In genomic region chr16:65093552-65093951, GRCm38 (mm10) we compare ENCODE assay signal across 22 mouse cellular contexts. TPM values are rescaled to one million over a fixed set of nuclear protein-coding genes. Genes with fewer than 3 reads are reported as not detected.
DNase-seq lines count a peak whose midpoint lies in the region; ATAC-seq and TF ChIP-seq lines count a peak whose summit lies in the region.
"Had no signal": no experiment of that assay in that cellular context is flagged by ENCODE, and none has a peak within 500 bp of the region (broad histone marks: within the 10 kb centered on the region; RNA-seq: fewer than 3 reads in every experiment).

No protein-coding gene starts in this region.

- no peak for DNase-seq in embryonic facial prominence, embryonic 10.5 days (ENCODE audit: low spot score)
- DNase-seq in kidney, adult 11 months, result no peak
- no peak for DNase-seq in lung, adult 18-20 months
- no peak for DNase-seq in stomach, postnatal 0 days (ENCODE audit: low spot score)
- DNase-seq: adrenal gland, adult 8-10 months; adrenal gland, postnatal 36 days; B cell, adult 2 months; cerebellum, adult 2 months; gastrocnemius, postnatal 10 days; heart, adult 18-20 months; heart, postnatal 10 days; heart, postnatal 4 days had no signal

- 88% methylated on average over 5 of the region's 5 CpGs for WGBS in embryonic facial prominence, embryonic 12.5 days
- 77% methylated on average over 5 of the region's 5 CpGs for WGBS in embryonic facial prominence, embryonic 10.5 days
- 80% methylated on average over 5 of the region's 5 CpGs for WGBS in kidney, embryonic 14.5 days
- WGBS in lung, embryonic 15.5 days, result 78% methylated on average over 5 of the region's 5 CpGs
- 88% methylated on average over 5 of the region's 5 CpGs for WGBS in stomach, embryonic 14.5 days
- WGBS in stomach, postnatal 0 days, result 80% methylated on average over 5 of the region's 5 CpGs

- H3K9me3 ChIP-seq in embryonic facial prominence, embryonic 12.5 days, result no peaks in the 10 kb centered on the region
- no peaks in the 10 kb centered on the region for H3K9me3 ChIP-seq in embryonic facial prominence, embryonic 10.5 days
- H3K9me3 ChIP-seq in kidney, embryonic 14.5 days (ENCODE audit: control insufficient read depth, low read length), result no peaks in the 10 kb centered on the region
- no peaks in the 10 kb centered on the region for H3K9me3 ChIP-seq in lung, embryonic 15.5 days
- no peaks in the 10 kb centered on the region for H3K9me3 ChIP-seq in stomach, embryonic 14.5 days (ENCODE audit: control insufficient read depth, low read depth, low read length)
- H3K9me3 ChIP-seq in stomach, postnatal 0 days (ENCODE audit: control insufficient read depth, low read length), result no peaks in the 10 kb centered on the region
- H3K9me3 ChIP-seq: forebrain, embryonic 15.5 days; G1E; heart, embryonic 10.5 days had no signal

- ATAC-seq in embryonic facial prominence, embryonic 12.5 days (ENCODE audit: insufficient number of reproducible peaks, insufficient read depth, low FRiP score, low TSS enrichment), result 0 out of 2 replicates have a peak, but pooled peaks have one; percentile 56
- ATAC-seq in kidney, embryonic 14.5 days (ENCODE audit: low FRiP score, low TSS enrichment), result peak; percentile 39; the same call in 1 of the 2 replicates
- ATAC-seq in lung, embryonic 15.5 days (ENCODE audit: borderline replicate concordance, extremely low read depth, low FRiP score, low TSS enrichment), result peak; percentile 19; the same call in 1 of the 2 replicates
- peak; percentile 56 for ATAC-seq in stomach, embryonic 14.5 days (ENCODE audit: insufficient number of reproducible peaks, insufficient read depth, low FRiP score, low read depth)
- no peak for ATAC-seq in stomach, postnatal 0 days (ENCODE audit: low FRiP score, low TSS enrichment)
- ATAC-seq: CD4-positive, CD25-positive, alpha-beta regulatory T cell, adult 4 months; forebrain, embryonic 15.5 days had no signal

- H3K36me3 ChIP-seq in embryonic facial prominence, embryonic 12.5 days, result no peaks in the 10 kb centered on the region
- no peaks in the 10 kb centered on the region for H3K36me3 ChIP-seq in embryonic facial prominence, embryonic 10.5 days (replicated peaks)
- no peaks in the 10 kb centered on the region for H3K36me3 ChIP-seq in kidney, embryonic 14.5 days (ENCODE audit: control insufficient read depth, insufficient read depth, low read length)
- no peaks in the 10 kb centered on the region for H3K36me3 ChIP-seq in lung, embryonic 15.5 days
- H3K36me3 ChIP-seq in stomach, embryonic 14.5 days (ENCODE audit: control insufficient read depth, insufficient read depth, low read length), result no peaks in the 10 kb centered on the region
- H3K36me3 ChIP-seq in stomach, postnatal 0 days (ENCODE audit: control insufficient read depth, insufficient read depth, low read length), result no peaks in the 10 kb centered on the region
- H3K36me3 ChIP-seq: forebrain, embryonic 15.5 days; G1E; heart, embryonic 10.5 days had no signal

- TF ChIP-seq EP300 in stomach, postnatal 0 days (optimal IDR thresholded peaks at IDR 0.05), result no peak

- no peak overlapping the region for H3K4me2 ChIP-seq in embryonic facial prominence, embryonic 12.5 days (replicated peaks)
- H3K4me2 ChIP-seq in kidney, embryonic 14.5 days (replicated peaks; ENCODE audit: low read depth, low read length), result no peak overlapping the region
- H3K4me2 ChIP-seq in lung, embryonic 15.5 days, result no peak overlapping the region
- H3K4me2 ChIP-seq in stomach, embryonic 14.5 days (replicated peaks; ENCODE audit: low read depth, low read length), result no peak overlapping the region
- H3K4me2 ChIP-seq in stomach, postnatal 0 days (replicated peaks; ENCODE audit: low read depth), result no peak overlapping the region
- H3K4me2 ChIP-seq: forebrain, embryonic 15.5 days; hindbrain, embryonic 14.5 days had no signal

- H3K4me3 ChIP-seq in embryonic facial prominence, embryonic 12.5 days, result no peak overlapping the region
- no peak overlapping the region for H3K4me3 ChIP-seq in embryonic facial prominence, embryonic 10.5 days
- H3K4me3 ChIP-seq in kidney, embryonic 14.5 days (ENCODE audit: low read length), result no peak overlapping the region
- no peak overlapping the region for H3K4me3 ChIP-seq in lung, embryonic 15.5 days
- H3K4me3 ChIP-seq in stomach, embryonic 14.5 days (ENCODE audit: low read depth, low read length), result no peak overlapping the region
- no peak overlapping the region for H3K4me3 ChIP-seq in stomach, postnatal 0 days (ENCODE audit: low read depth, low read length)
- H3K4me3 ChIP-seq: forebrain, embryonic 15.5 days; heart, embryonic 10.5 days had no signal

- H3K27ac ChIP-seq in embryonic facial prominence, embryonic 12.5 days, result no peak overlapping the region
- no peak overlapping the region for H3K27ac ChIP-seq in embryonic facial prominence, embryonic 10.5 days (replicated peaks)
- H3K27ac ChIP-seq in kidney, embryonic 14.5 days (ENCODE audit: low read depth, low read length), result no peak overlapping the region
- H3K27ac ChIP-seq in lung, embryonic 15.5 days, result no peak overlapping the region
- H3K27ac ChIP-seq in stomach, embryonic 14.5 days (ENCODE audit: low read length), result no peak overlapping the region
- no peak overlapping the region for H3K27ac ChIP-seq in stomach, postnatal 0 days (replicated peaks)
- H3K27ac ChIP-seq: forebrain, embryonic 15.5 days; heart, embryonic 10.5 days; hindbrain, embryonic 14.5 days had no signal

- H3K27me3 ChIP-seq in embryonic facial prominence, embryonic 12.5 days, result no peaks in the 10 kb centered on the region
- H3K27me3 ChIP-seq in embryonic facial prominence, embryonic 10.5 days (replicated peaks; ENCODE audit: low read depth, poor library complexity, severe bottlenecking), result no peaks in the 10 kb centered on the region
- H3K27me3 ChIP-seq in kidney, embryonic 14.5 days (ENCODE audit: control insufficient read depth, insufficient read depth, low read length), result no peaks in the 10 kb centered on the region
- H3K27me3 ChIP-seq in lung, embryonic 15.5 days, result no peaks in the 10 kb centered on the region
- H3K27me3 ChIP-seq in stomach, embryonic 14.5 days (ENCODE audit: control insufficient read depth, insufficient read depth, low read length), result no peaks in the 10 kb centered on the region
- no peaks in the 10 kb centered on the region for H3K27me3 ChIP-seq in stomach, postnatal 0 days (ENCODE audit: control insufficient read depth, insufficient read depth, low read length)
- H3K27me3 ChIP-seq: forebrain, embryonic 15.5 days had no signal

- H3K4me1 ChIP-seq in embryonic facial prominence, embryonic 12.5 days, result no peaks in the 10 kb centered on the region
- H3K4me1 ChIP-seq in embryonic facial prominence, embryonic 10.5 days, result no peaks in the 10 kb centered on the region
- H3K4me1 ChIP-seq in kidney, embryonic 14.5 days (ENCODE audit: control insufficient read depth, insufficient read depth, low read length), result no peaks in the 10 kb centered on the region
- H3K4me1 ChIP-seq in lung, embryonic 15.5 days, result no peaks in the 10 kb centered on the region
- no peaks in the 10 kb centered on the region for H3K4me1 ChIP-seq in stomach, embryonic 14.5 days (ENCODE audit: control insufficient read depth, insufficient read depth, low read length)
- no peaks in the 10 kb centered on the region for H3K4me1 ChIP-seq in stomach, postnatal 0 days (replicated peaks; ENCODE audit: control insufficient read depth, insufficient read depth)
- H3K4me1 ChIP-seq: forebrain, embryonic 15.5 days; heart, embryonic 10.5 days had no signal

- no peak for TF ChIP-seq CTCF in stomach, postnatal 0 days (IDR thresholded peaks at IDR 0.05; ENCODE audit: low read depth)

- no peak overlapping the region for H3K9ac ChIP-seq in embryonic facial prominence, embryonic 12.5 days
- no peak overlapping the region for H3K9ac ChIP-seq in kidney, embryonic 14.5 days (ENCODE audit: low read depth, low read length)
- no peak overlapping the region for H3K9ac ChIP-seq in lung, embryonic 15.5 days
- no peak overlapping the region for H3K9ac ChIP-seq in stomach, embryonic 14.5 days (replicated peaks; ENCODE audit: low read depth, low read length)
- H3K9ac ChIP-seq in stomach, postnatal 0 days (ENCODE audit: low read length), result no peak overlapping the region
- H3K9ac ChIP-seq: forebrain, embryonic 15.5 days; hindbrain, embryonic 14.5 days had no signal

RNA-seq across cellular contexts. Expression of gene Htr1f, which starts 12.1 kb away (rescaled TPM):
- 0.22 and 0.26 TPM in 2 replicates for polyA plus RNA-seq in embryonic facial prominence, embryonic 12.5 days (2016; fragmentation: Nextera tagmentation; extraction: Ambion mirVana)
- polyA plus RNA-seq in embryonic facial prominence, embryonic 10.5 days (2016; fragmentation: Nextera tagmentation; extraction: Ambion mirVana), result 0.05 TPM in 1 of 2 replicates, not detected in the other
- 0.08 and 0.10 TPM in 2 replicates for polyA plus RNA-seq in kidney, embryonic 14.5 days (2014; fragmentation: Nextera tagmentation; extraction: Ambion mirVana)
- polyA plus RNA-seq in lung, embryonic 15.5 days (2015; fragmentation: Nextera tagmentation; extraction: Ambion mirVana), result not detected in 2 replicates
- polyA plus RNA-seq in stomach, embryonic 14.5 days (2014; fragmentation: Nextera tagmentation; extraction: Ambion mirVana), result not detected in 2 replicates
- polyA plus RNA-seq in stomach, postnatal 0 days (2015; fragmentation: Nextera tagmentation; extraction: Ambion mirVana), result not detected in 2 replicates
- polyA plus RNA-seq: CD4-positive, CD25-positive, alpha-beta regulatory T cell, adult 4 months; G1E; heart, embryonic 10.5 days; heart, embryonic 14.5 days had no signal
